Mouse (Mus musculus): ENCODE results near the gene Tmem104.

Tmem104 gene

DNA sequence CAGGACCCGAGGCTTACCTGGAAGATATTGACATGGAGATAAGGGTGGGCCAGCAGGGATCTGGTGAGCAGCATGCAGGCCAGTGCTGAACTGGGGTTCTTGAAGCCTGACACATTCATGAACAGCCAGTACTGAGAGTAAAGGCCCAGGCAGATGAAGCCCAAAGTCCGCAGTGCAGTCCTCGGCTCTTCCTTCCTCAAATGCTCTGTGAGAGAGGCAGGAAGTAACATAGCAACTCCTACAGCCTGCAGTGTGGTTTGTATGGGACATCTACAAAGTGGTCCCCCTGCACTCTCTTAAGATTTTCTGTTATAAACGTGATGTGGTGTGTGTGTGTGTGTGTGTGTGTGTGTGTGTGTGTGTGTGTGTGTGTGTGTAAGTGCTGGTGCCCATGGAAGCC lies 98.0 kb downstream of the Tmem104 start:
- DNase-seq, result no peak

DNA sequence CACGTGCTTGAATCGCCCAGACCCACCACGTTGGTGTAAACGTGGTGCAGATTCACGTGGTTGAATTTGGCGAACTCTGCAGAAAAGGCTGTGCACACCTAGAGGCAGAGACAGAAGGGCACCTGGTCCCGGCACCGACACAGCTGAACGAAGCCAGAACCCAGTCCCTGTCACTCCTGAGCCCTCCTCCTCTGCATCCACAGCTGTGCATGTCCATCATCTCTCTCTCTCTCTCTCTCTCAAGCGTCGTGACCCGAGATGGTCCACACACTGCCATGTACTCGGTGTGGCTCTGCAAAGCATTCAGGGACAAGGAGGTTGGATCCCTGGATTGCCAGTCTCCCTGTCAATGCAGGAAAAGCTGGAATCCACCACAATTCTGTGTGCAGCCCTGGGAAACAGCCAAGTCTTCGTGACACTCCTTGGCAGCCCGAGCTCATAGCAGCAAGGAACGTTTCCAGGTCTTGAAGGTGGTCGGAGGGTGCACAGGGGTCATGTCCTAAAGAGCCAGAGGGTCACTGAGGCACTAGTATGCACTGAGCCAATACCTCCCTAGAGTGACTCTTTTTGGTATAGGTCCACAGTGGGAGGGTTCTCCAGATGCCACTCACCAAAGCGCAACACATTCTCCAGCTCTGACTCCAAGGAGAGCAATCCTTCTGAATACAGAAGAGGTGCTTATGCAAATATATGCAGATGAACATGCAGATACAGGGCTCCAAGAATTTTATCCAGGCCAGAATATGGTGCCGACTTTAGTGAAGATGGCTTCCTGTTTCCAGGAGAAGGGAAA lies 99.1 kb downstream of the Tmem104 start:
- no peak for DNase-seq

DNA sequence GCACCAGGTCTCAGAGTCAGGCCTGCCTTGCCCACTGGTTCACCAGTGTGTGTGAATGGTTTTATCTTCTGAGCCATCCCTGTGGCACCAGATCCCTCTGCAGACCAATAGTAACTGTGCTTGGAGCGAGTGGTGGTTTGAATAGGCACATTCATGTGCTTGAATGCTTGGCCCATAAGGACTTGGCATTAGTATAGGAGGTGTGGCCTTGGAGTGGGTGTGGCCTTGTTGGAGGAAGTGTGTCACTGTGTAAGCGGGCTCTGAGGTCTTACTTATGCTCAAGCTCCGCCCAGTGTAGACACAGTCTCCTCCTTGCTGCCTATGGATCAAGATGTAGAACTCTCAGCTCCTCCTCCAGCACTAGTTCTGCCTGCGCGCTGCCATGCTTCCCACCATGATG lies 100.1 kb downstream of the Tmem104 start:
- DNase-seq, result no peak

DNA sequence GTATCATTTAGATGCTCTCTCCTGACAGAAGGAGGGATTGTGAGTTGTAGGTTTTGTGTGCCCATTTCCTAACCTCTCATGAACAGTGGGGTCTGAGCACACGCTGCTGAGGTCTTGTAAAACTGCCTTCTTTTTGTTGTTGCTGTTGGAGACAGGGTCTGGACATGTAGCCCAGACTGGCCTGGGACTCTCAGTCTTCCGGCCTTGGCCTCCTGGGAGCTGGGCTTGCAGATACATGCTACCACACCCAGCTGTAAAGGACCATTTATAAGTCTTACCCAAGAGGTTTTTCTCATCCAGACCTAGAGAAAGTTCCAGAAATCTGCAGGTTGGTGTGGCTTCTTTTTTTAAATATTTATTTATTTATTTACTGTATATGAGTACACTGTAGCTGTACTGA lies 101.0 kb downstream of the Tmem104 start:
- no peak for DNase-seq

DNA sequence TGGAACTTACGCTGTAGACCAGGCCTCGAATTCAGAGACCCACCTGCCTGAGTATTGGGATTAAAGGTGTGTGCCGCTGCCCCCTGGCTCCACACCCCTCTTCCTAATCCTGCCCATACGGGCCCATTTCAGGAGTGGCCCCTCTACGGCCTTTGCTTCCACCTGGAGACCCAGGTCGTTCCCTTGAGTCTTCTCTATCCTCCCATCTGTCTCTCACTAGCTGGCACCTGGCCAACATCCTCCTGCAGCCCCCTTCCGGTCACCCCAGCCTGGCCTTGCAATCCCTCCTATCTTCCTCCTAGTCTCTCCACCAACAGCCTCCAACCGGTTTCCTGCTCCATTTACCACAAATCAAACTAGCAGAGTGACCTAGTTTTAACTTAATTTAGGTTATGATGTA lies 102.6 kb downstream of the Tmem104 start:
- no peak for DNase-seq

DNA sequence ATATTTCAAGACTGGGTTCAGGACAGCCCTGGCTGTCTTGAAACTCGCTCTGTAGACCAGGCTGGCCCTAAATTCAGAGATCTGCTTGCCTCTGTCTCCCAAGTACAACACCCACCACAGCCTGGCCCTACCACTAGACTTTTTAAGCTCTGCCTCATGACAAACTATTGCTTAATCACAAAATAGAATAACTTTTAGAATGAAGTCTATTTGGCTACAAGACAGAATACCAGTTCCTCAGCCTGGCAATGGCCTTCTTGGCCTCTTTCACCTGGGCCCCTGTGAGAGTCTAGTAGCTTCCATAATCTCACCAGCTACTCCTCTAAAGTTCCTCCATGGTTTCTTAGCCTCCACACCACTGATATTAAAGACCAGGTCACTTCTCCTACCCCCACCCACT lies 103.0 kb downstream of the Tmem104 start:
- no peak for DNase-seq

DNA sequence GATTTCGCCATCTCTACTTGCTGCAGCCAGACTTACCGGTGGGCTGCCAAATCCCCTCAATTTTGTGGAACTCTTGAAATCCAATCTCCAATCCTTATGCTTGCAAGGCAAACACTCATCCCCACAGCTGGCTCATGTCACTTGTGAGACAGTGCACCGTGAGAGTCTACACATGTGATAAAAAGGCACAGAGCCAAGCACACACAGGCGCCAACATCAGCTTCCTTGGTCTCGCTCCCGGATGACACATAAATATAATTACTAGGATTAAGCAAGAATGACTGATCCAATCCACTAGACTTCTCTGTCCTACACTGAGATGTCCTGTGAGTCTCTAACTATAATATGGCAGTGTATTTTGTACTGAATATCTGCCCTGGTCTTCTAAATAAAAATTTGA lies 103.6 kb downstream of the Tmem104 start:
- DNase-seq, result peak; percentile 88

DNA sequence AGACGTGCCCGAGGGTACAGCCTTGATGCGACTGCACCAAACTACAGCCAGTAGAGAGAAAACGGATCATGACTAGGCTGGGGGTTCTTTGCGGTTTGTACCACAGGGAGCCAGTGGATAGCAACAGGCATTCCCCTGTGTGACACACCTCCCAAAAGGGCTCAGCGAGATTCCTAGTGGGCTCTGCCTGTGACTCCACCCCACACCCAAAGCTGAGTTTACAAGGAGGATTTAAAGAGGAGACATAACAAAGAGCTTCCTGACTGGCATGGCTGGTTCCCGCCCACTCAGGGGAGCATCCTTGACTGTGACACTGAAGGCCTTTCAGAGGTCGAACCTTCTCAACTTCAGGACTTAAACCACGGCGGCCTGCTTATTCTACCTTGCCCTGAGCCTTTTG lies 104.2 kb downstream of the Tmem104 start:
- DNase-seq, result no peak

DNA sequence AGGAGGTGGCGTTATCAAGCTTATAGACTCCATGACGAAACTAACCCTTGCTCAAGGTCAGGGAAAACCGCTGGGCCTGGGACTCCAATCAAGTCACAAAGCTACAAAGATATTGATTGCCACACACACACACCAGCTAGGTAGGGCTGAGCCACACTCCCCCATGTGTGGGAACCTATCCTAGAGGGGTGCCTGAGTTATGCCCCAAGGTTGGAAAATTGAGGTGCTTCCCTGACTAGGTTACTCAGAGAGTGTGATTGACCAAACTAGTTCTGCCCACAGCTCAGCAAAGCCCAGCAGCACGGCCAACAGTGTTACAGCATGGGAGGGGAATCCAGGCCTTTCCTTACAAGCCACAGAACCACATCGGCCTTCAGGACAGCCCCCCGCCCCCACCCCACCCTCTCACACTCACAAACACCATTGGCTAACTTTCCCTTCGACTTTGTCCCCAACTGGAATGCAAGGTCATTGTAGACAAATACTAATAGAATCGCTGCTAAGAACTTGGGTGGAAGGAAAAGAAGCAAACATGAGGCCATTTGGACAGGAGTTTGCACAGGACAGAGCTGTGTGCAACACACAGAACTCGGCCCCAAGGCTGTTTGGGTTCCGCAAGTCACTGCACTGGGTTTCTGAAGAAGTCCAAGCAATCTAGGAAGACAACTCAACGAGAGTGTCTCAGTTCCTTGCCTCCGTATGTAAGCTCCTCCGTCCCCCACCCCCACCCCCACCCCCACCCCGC lies 105.5 kb downstream of the Tmem104 start:
- DNase-seq, result no peak

DNA sequence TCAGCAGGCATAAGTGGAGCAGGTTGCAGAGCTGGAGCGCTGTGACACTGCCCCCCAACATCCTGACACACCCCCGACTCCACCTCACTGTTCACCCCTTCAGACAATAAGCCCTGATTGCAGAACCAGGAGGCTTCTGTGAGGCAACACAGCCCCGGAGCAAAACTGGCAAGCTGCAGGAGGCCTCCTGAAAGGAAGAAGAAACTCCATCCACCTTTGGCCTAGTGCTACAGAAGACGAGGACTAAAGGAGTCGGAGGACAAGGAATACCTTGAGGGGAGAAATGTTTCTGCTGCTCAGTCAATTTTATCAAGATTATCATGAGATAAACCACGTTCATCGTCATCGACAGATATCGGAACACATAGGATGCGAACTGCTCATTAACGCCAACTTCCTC lies 108.7 kb downstream of the Tmem104 start:
- DNase-seq, result no peak
